Mouse (Mus musculus): ENCODE results near the gene Qrfpr.

Gene Qrfpr

GRCm38 (mm10) chr3:36155268-36155667 lies 66.8 kb downstream of the Qrfpr start:
- ATAC-seq (ENCODE audit: insufficient number of reproducible peaks, low FRiP score, low TSS enrichment): no peak

- peak; percentile 98 for ATAC-seq (ENCODE audit: insufficient number of reproducible peaks, low FRiP score, low TSS enrichment)
These were observed 71.0 kb downstream of the Qrfpr start, which contains the start of gene D3Ertd254e for GRCm38 (mm10) chr3:36150934-36151686. Gene D3Ertd254e, plus strand, starts transcription at chr3:36151017.

- no peak for ATAC-seq (ENCODE audit: insufficient number of reproducible peaks, low FRiP score, low TSS enrichment)
These were observed 71.6 kb downstream of the Qrfpr start for GRCm38 (mm10) chr3:36150537-36150933.

- no peak for ATAC-seq (ENCODE audit: insufficient number of reproducible peaks, low FRiP score, low TSS enrichment)
These were observed 83.1 kb downstream of the Qrfpr start for GRCm38 (mm10) chr3:36138996-36139395.

- ATAC-seq (ENCODE audit: insufficient number of reproducible peaks, low FRiP score, low TSS enrichment): no peak
These were observed 83.9 kb downstream of the Qrfpr start for GRCm38 (mm10) chr3:36138171-36138660.

GRCm38 (mm10) chr3:36137560-36137959 lies 84.6 kb downstream of the Qrfpr start:
- ATAC-seq (ENCODE audit: insufficient number of reproducible peaks, low FRiP score, low TSS enrichment): no peak

- no peak for ATAC-seq (ENCODE audit: insufficient number of reproducible peaks, low FRiP score, low TSS enrichment)
These were observed 86.0 kb downstream of the Qrfpr start for GRCm38 (mm10) chr3:36136152-36136551.

Data from cerebellum, adult (tissue).